Mouse (Mus musculus): Measurements from ENCODE around the gene Agbl1. TPM values are rescaled to one million over a fixed set of nuclear protein-coding genes. Genes with fewer than 3 reads are reported as not detected.
A peak's percentile ranks its signal among the peaks of the same experiment; 100 is the strongest.

Gene Agbl1
- polyA plus RNA-seq, 1 experiment from 2014 or later: 0.07 TPM

DNA sequence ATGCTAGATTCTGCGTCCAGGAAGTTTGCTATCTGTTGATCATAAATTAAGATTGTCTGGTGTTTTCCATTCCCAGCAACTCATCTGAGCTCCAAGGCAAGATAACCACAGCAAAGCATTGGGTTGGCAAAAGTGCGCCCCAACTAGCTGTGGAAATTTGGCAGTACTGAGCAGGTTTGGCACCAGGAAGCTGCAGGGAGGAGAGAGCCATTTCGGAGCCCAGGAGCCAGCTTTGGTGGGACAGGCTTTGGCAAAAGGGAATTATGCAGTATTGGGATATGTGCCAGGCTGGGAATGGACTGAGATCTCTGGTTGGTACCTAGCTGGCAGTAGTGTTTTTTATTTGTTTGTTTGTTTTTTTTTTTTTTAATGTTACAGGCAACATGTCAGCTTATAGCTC lies 612.5 kb downstream of the Agbl1 start:
- no peaks in the 10 kb centered on the region for H3K27me3 ChIP-seq
- H3K36me3 ChIP-seq: no peaks in the 10 kb centered on the region
- H3K4me3 ChIP-seq: no peak overlapping the region
- H3K4me1 ChIP-seq (replicated peaks): no peaks in the 10 kb centered on the region
- no peak overlapping the region for H3K9ac ChIP-seq
- no peak overlapping the region for H3K27ac ChIP-seq (replicated peaks)
- 91% methylated on average over 3 of the region's 3 CpGs for WGBS
- no peak for ATAC-seq (ENCODE audit: low read depth)
- H3K4me2 ChIP-seq: no peak overlapping the region
- H3K9me3 ChIP-seq: no peaks in the 10 kb centered on the region

DNA sequence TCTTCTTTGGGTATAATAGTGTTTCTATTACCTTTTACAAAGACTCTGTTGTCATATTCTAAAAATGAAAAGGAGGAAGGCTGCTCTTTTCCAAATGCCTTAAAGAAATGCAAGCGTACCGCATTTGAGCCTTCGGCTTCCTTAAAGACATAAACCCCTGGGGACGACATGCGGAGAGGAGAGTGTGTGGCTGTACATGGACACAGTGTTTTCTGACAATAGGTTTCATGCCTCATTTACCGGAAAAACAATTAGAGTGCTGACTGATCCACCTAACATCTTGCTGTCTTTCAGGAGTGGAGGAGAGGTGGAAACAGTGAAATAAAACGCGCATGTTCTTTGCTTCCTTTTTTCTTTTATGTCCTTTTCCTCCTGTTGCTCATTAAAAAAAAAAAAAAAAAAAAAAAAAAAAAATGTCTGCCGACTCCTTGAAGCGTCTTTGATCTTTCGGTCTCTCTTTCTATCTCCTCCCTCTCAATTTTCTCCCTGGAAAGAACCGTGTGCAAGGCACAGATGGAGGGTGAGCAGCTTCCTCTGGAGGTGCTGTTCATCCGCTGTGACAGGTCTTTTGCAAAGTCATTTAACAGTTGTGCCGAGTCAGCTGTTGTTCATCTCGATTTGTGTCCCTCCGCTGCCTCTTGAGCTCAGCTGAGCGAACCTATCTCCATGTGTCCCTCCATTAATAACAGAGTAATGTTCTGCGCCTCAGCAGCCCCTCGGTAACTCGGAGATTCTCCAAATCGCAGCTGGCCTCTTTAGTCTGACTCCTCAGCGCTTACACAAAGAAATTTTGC lies 659.9 kb downstream of the Agbl1 start:
- 22% methylated on average over 22 of the region's 22 CpGs for WGBS
- Histone ChIP-seq H3K4me2 (peak overlapping the region; percentile 52), H3K9me3 (no peaks in the 10 kb centered on the region), H3K4me3 (peak overlapping the region; percentile 23), H3K4me1 (replicated peaks) (peaks cover 9% of the 10 kb centered on the region), H3K27ac (replicated peaks) (0 out of 2 replicates have a peak overlapping the region, but pooled peaks have one; percentile 6), H3K27me3 (no peaks in the 10 kb centered on the region), H3K9ac (peak overlapping the region; percentile 34; the same call in 1 of the 2 replicates), H3K36me3 (no peaks in the 10 kb centered on the region)
- ATAC-seq (ENCODE audit: low read depth): 0 out of 2 replicates have a peak, but pooled peaks have one; percentile 63

DNA sequence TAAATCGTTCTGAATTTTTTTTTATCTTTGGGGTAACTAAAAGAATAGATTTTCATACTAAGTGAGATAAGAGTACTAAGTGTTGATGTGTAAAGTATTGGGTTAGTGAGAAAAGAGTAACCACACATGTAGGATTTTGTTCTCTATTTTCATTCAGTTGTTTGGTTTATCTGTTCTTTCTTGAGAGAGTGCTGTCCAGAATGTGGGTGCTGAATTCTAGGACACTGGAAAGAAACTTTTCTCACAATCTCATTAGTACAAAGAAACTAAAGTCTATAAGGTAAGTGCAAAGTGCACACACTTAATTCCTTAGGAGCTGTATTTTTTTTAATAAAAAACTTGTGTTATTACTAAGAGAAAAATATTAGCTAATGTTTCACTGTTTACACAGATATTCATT lies 674.4 kb downstream of the Agbl1 start:
- Histone ChIP-seq H3K27me3 (no peaks in the 10 kb centered on the region), H3K4me2 (no peak overlapping the region), H3K9me3 (no peaks in the 10 kb centered on the region), H3K4me1 (replicated peaks) (no peaks in the 10 kb centered on the region), H3K4me3 (no peak overlapping the region), H3K27ac (replicated peaks) (no peak overlapping the region), H3K36me3 (no peaks in the 10 kb centered on the region), H3K9ac (no peak overlapping the region)
- 93% methylated on average over 1 of the region's 1 CpGs for WGBS
- no peak for ATAC-seq (ENCODE audit: low read depth)

DNA sequence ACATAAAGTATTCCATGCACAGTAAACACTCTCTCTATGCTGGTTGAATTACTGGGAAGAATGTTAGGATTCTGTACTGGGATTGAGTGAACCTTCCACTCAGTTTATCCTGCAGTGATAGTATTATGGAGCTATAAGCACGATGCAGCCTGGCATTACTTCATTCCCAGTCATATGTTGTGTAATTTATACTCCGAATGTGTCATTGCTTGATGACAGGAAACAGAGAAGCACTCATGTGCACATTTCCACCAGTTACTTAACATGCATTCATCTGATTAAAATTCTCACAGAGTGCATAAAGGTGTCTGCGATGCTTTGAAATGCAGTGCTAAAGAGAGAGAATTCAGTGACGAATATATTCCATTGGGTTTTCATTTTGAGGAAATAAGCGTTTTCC lies 682.0 kb downstream of the Agbl1 start:
- Histone ChIP-seq H3K27ac (replicated peaks) (no peak overlapping the region), H3K27me3 (no peaks in the 10 kb centered on the region), H3K4me1 (replicated peaks) (no peaks in the 10 kb centered on the region), H3K9ac (no peak overlapping the region), H3K9me3 (no peaks in the 10 kb centered on the region), H3K4me3 (no peak overlapping the region), H3K4me2 (no peak overlapping the region), H3K36me3 (no peaks in the 10 kb centered on the region)
- no peak for ATAC-seq (ENCODE audit: low read depth)
- 89% methylated on average over 5 of the region's 5 CpGs for WGBS

DNA sequence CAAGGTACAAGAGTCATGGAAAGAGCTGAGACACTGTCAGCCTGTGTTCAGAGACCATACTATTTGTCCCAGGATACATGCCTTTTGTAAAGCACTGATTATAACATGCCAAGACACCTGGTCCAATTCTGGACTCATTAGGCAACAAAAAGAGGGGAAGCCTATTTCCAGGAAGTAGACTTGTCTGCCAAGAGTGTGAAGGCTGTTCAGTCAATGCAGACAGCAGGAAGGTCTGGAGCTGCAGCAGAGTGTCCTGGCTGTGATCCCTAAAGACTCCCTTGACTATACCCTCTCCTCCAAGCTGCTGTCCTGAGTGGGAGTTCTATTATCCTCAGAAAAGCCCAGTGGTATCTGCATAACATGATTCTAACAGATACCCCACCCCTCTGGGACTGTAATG lies 689.2 kb downstream of the Agbl1 start:
- H3K4me3 ChIP-seq: no peak overlapping the region
- H3K9me3 ChIP-seq: no peaks in the 10 kb centered on the region
- H3K27me3 ChIP-seq: no peaks in the 10 kb centered on the region
- no peaks in the 10 kb centered on the region for H3K36me3 ChIP-seq
- H3K4me1 ChIP-seq (replicated peaks): no peaks in the 10 kb centered on the region
- no peak overlapping the region for H3K27ac ChIP-seq (replicated peaks)
- H3K9ac ChIP-seq: no peak overlapping the region
- ATAC-seq (ENCODE audit: low read depth): no peak
- H3K4me2 ChIP-seq: no peak overlapping the region

DNA sequence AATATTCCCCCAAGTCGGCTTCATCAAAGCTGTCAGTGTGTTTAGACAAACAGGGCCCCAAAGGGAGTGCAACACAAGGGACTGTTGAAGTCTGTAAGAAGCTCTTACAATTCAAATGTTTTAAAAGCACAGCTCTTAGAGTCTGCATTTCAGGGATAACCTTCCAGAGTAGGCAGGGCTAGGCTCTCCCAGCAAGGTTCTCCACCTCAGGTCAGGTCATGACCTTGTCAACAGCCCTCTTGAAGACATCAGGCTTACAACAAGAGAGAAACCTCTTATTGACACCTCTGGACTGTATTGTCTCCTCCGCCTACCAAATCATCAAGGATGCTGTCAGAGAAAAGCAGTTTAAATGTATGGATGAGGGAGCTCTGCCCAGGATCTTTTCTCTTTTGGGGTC lies 692.0 kb downstream of the Agbl1 start:
- H3K9ac ChIP-seq: no peak overlapping the region
- no peak overlapping the region for H3K27ac ChIP-seq (replicated peaks)
- no peak overlapping the region for H3K4me2 ChIP-seq
- H3K9me3 ChIP-seq: no peaks in the 10 kb centered on the region
- H3K27me3 ChIP-seq: no peaks in the 10 kb centered on the region
- no peaks in the 10 kb centered on the region for H3K36me3 ChIP-seq
- WGBS: 67% methylated on average over 2 of the region's 2 CpGs
- H3K4me1 ChIP-seq (replicated peaks): no peaks in the 10 kb centered on the region
- H3K4me3 ChIP-seq: no peak overlapping the region
- no peak for ATAC-seq (ENCODE audit: low read depth)

DNA sequence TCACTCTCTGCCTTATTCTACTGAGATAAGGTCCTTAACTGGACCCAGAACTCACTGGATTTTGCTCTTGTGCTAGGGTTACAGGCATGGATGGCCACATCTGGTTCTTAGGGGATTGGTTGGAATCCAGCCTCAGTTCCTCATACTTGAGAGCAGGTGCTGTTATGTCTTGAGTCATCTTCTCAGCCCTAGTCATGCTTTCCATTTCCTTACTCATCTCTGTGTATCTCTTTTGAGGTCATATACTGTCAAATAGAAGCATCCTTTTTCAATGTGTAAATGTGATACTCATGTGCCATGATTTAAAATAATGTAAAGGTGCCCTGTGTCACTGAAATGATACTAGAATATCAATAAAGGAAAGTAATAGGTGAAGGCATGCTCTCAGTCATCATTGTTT lies 705.5 kb downstream of the Agbl1 start:
- Histone ChIP-seq H3K4me2 (no peak overlapping the region), H3K9me3 (no peaks in the 10 kb centered on the region), H3K4me1 (replicated peaks) (no peaks in the 10 kb centered on the region), H3K36me3 (no peaks in the 10 kb centered on the region), H3K27me3 (no peaks in the 10 kb centered on the region), H3K4me3 (no peak overlapping the region), H3K27ac (replicated peaks) (no peak overlapping the region), H3K9ac (no peak overlapping the region)
- no peak for ATAC-seq (ENCODE audit: low read depth)

DNA sequence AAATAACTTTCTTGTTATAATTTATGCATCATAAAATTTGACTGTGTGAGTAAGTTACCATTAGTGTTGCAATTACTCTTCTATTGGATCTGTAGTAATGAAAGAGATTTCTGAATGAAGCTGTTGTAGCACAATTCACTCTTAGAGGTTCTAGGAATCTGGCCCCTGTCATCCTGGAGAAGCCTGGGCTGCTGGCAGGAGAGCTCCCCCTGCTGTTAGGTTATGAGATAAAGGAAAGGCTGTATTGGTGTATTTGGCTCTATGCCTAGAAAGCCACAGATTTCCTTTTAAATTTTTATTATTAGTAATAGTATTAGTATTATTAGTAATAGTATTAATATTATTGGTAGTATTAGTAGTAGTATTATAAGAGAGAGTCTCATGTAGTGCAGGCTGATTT lies 711.8 kb downstream of the Agbl1 start:
- Histone ChIP-seq H3K27ac (replicated peaks) (no peak overlapping the region), H3K27me3 (no peaks in the 10 kb centered on the region), H3K9ac (no peak overlapping the region), H3K4me3 (no peak overlapping the region), H3K4me2 (no peak overlapping the region), H3K4me1 (replicated peaks) (peaks cover 8% of the 10 kb centered on the region; the same call in 1 of the 2 replicates), H3K36me3 (no peaks in the 10 kb centered on the region), H3K9me3 (no peaks in the 10 kb centered on the region)
- no peak for ATAC-seq (ENCODE audit: low read depth)

DNA sequence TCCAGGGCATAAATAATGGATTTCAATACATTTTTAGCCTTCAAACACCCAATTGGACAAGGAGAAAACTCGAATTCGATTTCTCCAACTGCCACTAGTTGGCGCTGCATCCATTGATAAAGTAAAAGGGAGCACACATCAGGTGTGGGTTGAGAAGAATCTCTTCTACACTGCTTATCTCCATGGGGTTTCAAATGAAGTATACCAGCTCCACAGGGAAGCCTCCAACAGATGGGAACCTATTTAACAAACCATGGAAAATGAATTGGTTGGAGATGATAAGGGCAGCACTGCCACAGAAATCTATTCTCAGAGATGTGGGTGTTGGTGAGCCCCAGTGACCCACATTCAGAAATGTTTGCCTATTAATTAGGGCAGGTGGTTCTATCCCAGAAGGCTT lies 741.6 kb downstream of the Agbl1 start:
- 9% methylated on average over 3 of the region's 3 CpGs for WGBS
- Histone ChIP-seq H3K4me2 (no peak overlapping the region), H3K9me3 (no peaks in the 10 kb centered on the region), H3K4me3 (no peak overlapping the region), H3K27ac (replicated peaks) (no peak overlapping the region), H3K27me3 (no peaks in the 10 kb centered on the region), H3K36me3 (no peaks in the 10 kb centered on the region), H3K9ac (no peak overlapping the region), H3K4me1 (replicated peaks) (no peaks in the 10 kb centered on the region)
- ATAC-seq (ENCODE audit: low read depth): no peak

DNA sequence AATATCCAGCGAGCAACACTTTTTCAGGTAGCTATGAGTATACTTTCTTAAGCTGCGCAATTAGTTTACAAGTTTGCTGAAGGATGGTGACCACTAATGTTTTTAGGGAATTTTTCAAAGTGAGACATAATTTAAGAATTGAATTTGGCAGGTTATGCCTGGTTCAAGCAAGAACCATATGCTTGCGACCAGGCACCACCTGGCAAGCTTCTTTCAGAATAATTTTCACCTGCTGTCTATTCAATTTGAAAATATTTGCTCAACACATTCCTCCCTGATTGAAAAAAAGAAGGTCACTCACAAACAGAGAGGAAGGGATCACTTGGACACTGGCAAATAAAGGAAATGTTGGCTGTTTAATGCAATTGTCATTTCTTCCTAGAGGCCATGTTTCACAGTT lies 779.9 kb downstream of the Agbl1 start:
- H3K4me2 ChIP-seq: no peak overlapping the region
- H3K27ac ChIP-seq (replicated peaks): no peak overlapping the region
- no peaks in the 10 kb centered on the region for H3K4me1 ChIP-seq (replicated peaks)
- no peak overlapping the region for H3K9ac ChIP-seq
- no peaks in the 10 kb centered on the region for H3K9me3 ChIP-seq
- no peak for ATAC-seq (ENCODE audit: low read depth)
- H3K4me3 ChIP-seq: no peak overlapping the region
- no peaks in the 10 kb centered on the region for H3K36me3 ChIP-seq
- WGBS: 89% methylated on average over 3 of the region's 3 CpGs
- H3K27me3 ChIP-seq: no peaks in the 10 kb centered on the region

DNA sequence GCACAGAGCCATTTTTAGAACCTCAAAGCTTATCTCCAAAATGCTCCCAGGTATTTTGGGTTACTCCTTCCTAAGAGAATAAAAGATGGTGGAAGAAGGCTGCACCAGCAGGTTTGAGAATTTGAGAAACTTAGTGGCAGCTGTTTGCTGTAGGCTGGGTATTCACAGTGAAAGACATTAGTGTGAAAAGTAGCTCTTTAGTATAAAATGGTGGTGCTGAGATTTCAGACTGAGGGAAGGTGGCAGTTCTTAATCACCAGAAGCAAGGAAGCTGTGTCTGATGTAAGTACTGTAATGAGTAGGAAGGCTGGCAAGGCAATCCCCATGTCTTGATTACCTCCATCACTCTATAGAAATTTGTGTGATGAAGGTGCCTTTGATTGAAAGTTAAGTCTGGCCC lies 799.3 kb downstream of the Agbl1 start:
- H3K27ac ChIP-seq (replicated peaks): no peak overlapping the region
- H3K4me2 ChIP-seq: no peak overlapping the region
- no peak overlapping the region for H3K9ac ChIP-seq
- no peaks in the 10 kb centered on the region for H3K36me3 ChIP-seq
- no peaks in the 10 kb centered on the region for H3K4me1 ChIP-seq (replicated peaks)
- no peak overlapping the region for H3K4me3 ChIP-seq
- H3K27me3 ChIP-seq: no peaks in the 10 kb centered on the region
- no peak for ATAC-seq (ENCODE audit: low read depth)
- H3K9me3 ChIP-seq: no peaks in the 10 kb centered on the region

DNA sequence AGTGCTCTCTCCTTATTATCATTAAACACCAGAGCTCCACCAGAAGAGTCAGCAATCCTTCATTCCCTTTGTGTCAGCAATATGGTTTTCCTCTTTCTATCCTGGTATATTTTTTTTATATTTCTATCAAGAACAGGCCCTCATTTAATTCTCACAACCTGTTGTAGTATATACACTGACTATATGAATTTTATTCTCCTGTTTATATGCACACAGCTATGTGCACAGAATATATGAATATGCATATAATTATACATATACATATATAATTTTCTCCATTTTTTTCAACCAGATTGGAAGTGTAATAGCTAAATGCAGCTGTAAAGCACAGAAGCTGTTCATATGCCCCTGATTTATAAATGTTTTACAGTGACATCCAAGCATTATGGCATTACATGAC lies 846.3 kb downstream of the Agbl1 start:
- H3K9me3 ChIP-seq: no peaks in the 10 kb centered on the region
- H3K27me3 ChIP-seq: no peaks in the 10 kb centered on the region
- H3K9ac ChIP-seq: no peak overlapping the region
- no peak overlapping the region for H3K4me2 ChIP-seq
- no peak overlapping the region for H3K4me3 ChIP-seq
- no peak for ATAC-seq (ENCODE audit: low read depth)
- H3K36me3 ChIP-seq: no peaks in the 10 kb centered on the region
- H3K27ac ChIP-seq (replicated peaks): no peak overlapping the region
- H3K4me1 ChIP-seq (replicated peaks): no peaks in the 10 kb centered on the region

DNA sequence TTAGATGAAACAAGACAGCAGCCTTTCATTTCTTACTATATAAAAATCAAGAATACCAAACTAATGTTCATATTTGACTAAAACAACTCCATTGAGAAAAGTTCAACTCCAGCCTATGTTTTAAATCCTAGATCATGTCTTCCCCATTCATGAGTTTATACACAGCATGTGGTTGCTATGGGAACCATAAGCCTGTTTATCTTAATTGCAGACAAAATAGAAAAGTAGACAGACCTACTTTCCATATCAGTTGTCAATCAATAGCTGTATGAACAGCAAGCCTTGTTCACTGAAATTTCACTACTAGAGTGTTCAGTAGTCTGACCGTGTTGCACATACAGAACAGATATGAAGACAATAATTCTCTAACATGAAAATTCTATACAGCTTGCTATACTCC lies 857.6 kb downstream of the Agbl1 start:
- no peaks in the 10 kb centered on the region for H3K36me3 ChIP-seq
- no peak overlapping the region for H3K9ac ChIP-seq
- no peak for ATAC-seq (ENCODE audit: low read depth)
- H3K4me2 ChIP-seq: no peak overlapping the region
- H3K27me3 ChIP-seq: no peaks in the 10 kb centered on the region
- no peaks in the 10 kb centered on the region for H3K9me3 ChIP-seq
- no peaks in the 10 kb centered on the region for H3K4me1 ChIP-seq (replicated peaks)
- no peak overlapping the region for H3K27ac ChIP-seq (replicated peaks)
- no peak overlapping the region for H3K4me3 ChIP-seq
- 81% methylated on average over 1 of the region's 1 CpGs for WGBS
